Mouse (Mus musculus) urinary bladder, postnatal 25 days (tissue): Measurements from ENCODE around the gene Trim25.
"Not testable (repeated sequence)": the region's sequence is repeated elsewhere in the genome, so short reads cannot be mapped to it uniquely, and the experiment has no call there.

Experiments used
- DNase-seq: peaks from one replicate; pipeline ENCODE4 v3.0.0; 2022; ENCODE audit warnings: low spot score

Gene Trim25

GRCm38 (mm10) chr11:89024181-89024881 is 25.2 kb downstream of the Trim25 start:
- peak; percentile 74 for DNase-seq

GRCm38 (mm10) chr11:89025603-89026002 is 26.4 kb downstream of the Trim25 start:
- no peak for DNase-seq

DNA sequence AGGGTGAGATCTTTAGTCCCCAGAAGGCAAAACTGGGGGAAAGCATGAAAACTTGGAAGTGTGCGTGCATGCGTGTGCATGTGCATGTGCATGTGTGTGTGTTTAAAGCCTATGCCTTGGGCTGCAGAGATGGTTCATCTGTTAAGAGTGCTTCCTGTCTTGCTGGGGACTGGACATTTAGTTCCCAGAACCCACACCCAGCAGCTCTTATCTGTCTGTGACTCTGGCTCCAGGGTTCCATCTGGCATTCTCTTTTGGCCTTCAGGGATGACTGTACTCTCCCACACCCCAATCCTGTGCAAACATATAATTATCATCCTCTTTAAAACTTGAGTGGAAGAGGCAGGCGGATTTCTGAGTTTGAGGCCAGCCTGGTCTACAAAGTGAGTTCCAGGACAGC is 26.9 kb downstream of the Trim25 start:
- DNase-seq = no peak

GRCm38 (mm10) chr11:89027955-89028361 is 28.8 kb downstream of the Trim25 start:
- DNase-seq = no peak

DNA sequence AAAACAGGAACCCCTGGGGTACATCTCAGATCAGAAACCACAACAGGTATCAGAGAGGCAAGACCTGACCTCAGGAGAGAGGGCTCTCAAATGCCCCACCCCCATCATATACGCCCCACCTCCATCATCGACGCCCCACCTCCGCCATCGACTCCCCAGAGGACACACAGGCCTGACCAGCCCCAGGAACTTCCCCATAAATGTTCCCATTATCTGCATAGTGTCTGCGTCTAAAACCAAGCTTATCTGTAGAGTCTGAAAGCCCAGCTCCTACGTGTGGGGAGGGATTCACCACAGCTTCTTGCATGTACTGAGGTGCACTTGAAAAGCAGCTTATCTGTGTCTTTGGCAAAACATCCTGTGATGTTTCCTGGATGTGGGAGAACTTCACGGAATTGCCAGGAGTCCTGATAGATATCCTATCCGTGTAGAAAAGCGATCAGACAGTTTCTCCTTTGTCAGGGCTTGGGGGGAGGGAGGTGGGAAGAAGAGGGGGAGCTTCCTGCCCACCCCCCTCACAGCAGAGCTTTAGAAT is 29.8 kb downstream of the Trim25 start:
- no peak for DNase-seq

GRCm38 (mm10) chr11:89030552-89030951 is 31.4 kb downstream of the Trim25 start:
- no peak for DNase-seq

DNA sequence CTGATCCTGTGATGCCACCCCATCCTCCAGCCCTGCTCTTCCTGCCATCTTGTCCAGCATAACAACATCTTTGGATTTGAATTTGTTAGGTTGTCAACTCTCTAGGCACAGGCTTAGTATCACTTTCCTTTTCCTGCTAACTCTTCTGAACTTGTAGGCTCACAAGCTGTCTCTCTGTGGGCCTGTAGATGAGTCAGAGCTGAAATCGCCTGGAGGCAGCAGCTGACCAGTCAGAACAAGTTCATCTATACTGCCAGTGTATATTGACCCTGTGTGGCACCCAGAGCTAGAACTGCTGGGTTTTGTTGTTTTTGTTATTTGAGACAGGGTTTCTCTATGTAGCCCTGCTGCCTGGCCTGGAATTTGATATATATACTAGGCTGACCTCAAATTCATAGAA is 32.0 kb downstream of the Trim25 start:
- DNase-seq = no peak

- DNase-seq = no peak
These were observed 35.4 kb downstream of the Trim25 start for GRCm38 (mm10) chr11:89034592-89034991.

- no peak for DNase-seq
These were observed 36.4 kb downstream of the Trim25 start for GRCm38 (mm10) chr11:89035552-89035951.

DNA sequence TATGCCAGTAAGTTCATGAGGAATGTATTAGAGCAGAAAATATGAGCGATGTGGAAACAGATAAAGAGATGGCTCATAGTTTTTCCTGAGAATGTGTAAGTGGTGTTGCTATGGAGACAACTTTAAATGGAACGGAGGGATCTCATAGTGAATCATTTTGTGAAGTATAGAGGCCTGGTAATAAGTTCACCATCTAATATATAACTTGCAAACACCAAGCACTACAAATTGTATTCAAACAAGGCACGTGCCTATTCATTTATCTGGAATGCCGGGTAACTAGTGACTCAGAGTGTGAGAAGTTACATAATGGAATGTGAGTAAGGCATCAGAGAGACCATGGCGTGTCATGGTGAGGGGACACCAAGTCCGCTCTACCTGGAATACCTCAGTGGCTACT is 39.3 kb downstream of the Trim25 start:
- no peak for DNase-seq

- peak; percentile 53 for DNase-seq
These were observed 40.1 kb downstream of the Trim25 start for GRCm38 (mm10) chr11:89039325-89039724.

GRCm38 (mm10) chr11:89041073-89041472 is 41.9 kb downstream of the Trim25 start:
- not testable (repeated sequence) for DNase-seq

DNA sequence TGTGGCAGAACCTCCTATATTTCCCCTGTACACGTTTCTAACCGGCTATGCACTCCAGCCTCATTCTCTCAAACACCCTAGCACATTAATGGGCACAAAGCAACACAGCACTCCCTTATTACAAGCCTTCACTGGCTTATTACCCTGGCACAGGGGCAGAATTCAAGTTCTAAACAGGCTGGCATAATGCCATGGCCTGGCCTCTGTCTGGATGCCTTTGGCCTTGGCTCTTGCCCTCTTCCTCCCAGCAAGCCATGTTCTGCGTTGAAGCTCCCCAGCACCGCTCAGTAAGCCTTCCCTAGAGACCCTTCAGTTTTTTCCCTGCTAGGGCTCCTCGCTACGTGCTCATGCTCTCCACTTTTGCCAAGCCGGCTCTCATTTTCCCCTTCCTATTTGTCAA is 43.9 kb downstream of the Trim25 start:
- no peak for DNase-seq

GRCm38 (mm10) chr11:89045501-89045900 is 46.3 kb downstream of the Trim25 start:
- DNase-seq = not testable (repeated sequence)

DNA sequence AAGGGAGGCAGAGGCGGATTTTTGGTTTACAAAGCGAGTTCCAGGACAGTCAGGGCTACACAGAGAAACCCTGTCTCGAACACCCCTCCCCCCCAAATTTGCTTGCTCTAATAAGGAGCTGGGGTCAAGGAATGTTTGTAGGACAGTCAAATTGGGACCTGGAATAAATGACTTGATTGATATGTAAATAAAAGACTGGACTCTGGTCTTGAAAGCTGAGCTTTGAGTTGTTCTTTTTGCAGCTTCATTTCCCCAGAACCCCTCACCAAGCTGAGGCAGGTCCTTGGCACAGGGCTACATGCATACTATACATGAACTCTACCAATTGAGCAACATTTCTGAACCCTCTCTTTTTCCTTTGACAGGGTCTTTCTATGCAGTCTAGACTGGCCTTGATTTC is 46.8 kb downstream of the Trim25 start:
- no peak for DNase-seq

DNA sequence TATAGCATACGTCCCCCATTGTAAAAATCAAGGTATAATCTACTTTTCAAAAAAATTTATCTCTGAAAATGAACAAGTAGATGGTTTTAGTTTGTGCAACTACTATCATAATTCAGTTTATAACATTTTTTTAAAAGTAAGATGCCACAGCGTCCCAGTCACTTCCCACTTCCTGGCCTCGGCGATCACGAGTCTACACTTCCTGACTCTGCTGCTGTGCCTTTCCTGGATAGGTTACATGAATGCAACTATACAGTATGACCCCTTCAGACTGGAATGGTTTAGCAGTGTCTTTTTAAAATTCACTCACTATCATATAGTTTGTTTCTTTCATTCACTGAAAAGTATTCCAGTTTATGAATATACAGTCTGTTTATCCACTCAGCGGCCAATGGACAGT is 52.6 kb downstream of the Trim25 start:
- no peak for DNase-seq

DNA sequence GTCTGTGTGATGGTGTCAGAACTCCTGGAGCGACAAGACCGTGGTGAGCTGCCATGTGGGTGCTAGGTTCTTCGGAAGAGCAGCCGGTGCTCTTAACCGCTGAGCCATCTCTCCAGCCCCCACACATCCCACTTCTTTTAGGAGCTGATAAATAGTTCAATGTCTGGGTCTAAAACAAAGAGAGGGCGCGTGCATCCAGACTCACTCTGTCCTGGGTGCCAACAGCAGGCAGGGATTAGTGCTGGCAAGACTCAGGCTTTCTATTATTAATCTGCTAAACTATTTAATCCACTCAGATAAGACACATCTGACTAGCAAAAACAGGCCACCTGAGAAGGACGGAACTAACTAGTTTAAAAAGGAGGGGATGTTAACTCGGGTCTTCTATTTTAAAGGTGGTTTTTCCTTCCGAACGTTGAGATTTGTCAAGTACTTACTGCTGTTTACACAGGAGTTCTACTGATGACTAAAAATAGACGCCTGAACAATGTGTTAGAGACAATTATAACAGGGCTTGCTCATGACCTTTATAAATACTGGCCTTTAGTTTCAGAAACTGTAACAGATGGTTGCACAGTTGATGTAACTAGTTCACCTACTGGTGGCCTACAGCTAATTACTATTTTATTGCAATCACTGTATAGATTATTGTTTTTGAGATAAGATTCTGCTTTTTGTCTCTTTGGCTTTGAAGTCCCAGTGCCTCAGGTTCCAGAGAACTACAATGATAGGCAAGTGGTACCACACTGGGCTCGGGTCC is 56.9 kb downstream of the Trim25 start:
- no peak for DNase-seq

- DNase-seq = no peak
These were observed 59.5 kb downstream of the Trim25 start for GRCm38 (mm10) chr11:89058515-89059270.

- DNase-seq = no peak
These were observed 60.8 kb downstream of the Trim25 start for GRCm38 (mm10) chr11:89059919-89060422.

- peak; percentile 86 for DNase-seq
These were observed 61.4 kb downstream of the Trim25 start for GRCm38 (mm10) chr11:89060423-89061089.

DNA sequence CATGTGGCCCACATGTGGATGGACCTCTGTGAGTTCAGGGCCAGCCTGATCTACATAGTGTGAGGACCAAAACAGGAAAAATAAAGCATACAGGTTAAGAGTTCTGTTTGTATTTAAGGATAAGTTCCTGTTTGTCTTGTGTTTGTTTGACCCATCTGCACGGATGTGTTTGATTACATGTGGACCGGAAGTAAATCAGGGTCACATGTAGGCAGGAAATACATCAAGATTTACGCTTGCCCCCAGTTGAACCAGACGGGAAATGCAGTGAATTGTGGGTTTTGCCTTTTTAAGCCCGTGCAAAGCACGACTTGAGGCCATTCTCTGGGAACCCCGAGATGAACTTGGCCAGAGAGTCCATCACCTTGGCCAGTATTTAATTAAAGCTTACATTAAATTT is 62.2 kb downstream of the Trim25 start:
- no peak for DNase-seq

DNA sequence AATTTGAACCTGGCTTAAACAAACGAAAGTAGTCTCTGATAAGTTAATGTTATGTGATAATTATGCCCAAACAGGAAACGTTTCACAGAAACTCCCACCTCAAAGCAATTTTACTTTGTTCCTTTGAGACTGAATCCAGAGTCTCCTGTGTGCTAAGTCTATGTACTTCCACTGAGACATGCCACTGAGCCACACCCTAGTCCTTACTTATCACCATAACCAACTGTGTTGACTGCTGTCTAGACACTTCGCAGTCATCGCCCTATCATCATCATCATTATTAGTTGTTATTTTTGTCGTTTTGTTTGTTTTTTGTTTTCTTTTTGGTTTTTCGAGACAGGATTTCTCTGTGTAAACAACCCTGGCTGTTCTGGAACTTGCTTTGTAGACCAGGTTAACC is 65.1 kb downstream of the Trim25 start:
- no peak for DNase-seq
